Mouse (Mus musculus): Measurements from ENCODE around the gene Gm11084.
"Not testable (repeated sequence)": the region's sequence is repeated elsewhere in the genome, so short reads cannot be mapped to it uniquely, and the experiment has no call there.

Gene Gm11084

DNA sequence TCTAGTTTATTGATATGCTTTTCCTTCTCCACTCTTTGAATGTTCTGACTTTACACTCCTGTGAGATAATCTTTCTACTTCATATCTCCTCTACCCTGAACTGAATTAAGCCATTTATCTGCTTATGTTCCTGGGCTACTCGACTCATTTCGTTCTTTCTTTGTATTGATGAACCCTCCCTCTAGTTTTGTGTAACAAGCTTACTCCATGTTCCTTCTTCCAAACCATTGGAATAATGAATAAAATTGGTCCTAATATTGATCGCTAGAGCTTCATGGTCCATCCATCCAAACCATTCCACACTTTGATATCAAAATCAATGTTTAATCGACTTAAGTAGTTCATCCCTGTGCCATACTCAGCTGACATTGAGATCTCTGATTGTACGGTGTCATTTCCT is at the start of gene Gm11084:
Gene Gm11084, minus strand, starts transcription at position 101 of the 400 bp plus-strand sequence.
- no peak for DNase-seq (ENCODE audit: low spot score)

GRCm38 (mm10) chr2:73031061-73032055 is 44.8 kb upstream of the Gm11084 start:
- no peak for DNase-seq (ENCODE audit: low spot score)

- no peak for DNase-seq (ENCODE audit: low spot score)
These were observed 43.3 kb upstream of the Gm11084 start for GRCm38 (mm10) chr2:73029846-73030245.

DNA sequence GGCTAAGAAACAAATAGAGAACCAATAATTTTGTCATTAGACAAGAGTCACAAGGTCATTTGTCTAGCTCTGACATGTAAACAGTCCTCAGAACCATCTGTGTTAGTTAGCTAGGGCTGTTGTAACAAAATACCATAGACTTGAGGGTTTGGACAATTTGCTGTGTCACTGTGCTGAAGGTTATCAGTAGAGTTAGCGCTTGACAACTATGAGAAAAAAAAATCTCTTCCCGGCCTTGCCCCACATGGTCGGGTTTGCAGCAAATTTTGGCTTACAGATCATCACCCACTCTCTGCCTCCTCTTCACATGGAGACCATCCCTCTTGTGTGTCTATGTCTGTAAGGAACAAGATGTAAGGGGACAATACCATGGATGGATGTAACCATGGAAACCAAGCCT is 41.5 kb upstream of the Gm11084 start:
- no peak for DNase-seq (ENCODE audit: low spot score)

DNA sequence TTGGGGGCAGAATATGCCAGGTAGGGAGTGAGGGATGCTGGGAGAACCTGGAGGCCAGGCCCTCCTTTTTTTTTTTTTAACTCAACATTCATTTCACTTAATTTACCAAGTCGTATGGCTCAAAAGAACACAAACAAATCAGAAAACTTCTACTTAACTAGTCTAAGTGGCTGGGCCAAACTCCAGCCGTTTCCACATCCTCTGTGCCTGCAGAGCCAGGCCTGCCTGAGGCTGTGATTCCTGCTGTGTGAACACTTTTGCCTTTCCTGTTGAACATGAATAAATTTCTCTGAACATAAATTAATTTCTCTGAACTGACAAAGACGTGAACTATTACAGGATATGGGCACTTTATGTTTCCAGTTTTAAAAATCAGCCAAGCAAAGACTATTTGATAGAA is 40.6 kb upstream of the Gm11084 start:
- DNase-seq (ENCODE audit: low spot score) = no peak

- no peak for DNase-seq (ENCODE audit: low spot score)
These were observed 37.3 kb upstream of the Gm11084 start for GRCm38 (mm10) chr2:73023803-73024202.

DNA sequence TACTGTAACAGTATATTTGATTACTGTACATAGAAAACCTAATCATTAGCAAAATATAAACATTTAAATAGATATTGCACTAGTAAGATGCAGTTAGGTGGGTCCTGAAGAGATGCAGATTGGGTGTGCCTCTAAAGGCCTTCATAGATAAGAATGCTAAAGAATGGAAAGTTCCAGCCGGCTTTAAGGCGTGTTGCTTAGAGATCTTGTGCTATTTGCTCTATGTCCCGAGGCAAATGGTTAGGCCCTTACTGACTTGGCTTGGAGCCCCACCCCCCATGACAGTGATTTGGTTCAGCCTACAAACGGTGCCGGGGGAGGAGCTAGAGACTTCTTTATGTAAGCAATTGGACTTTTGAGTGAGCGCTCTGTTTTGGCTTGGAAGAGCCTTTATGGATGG is 34.5 kb upstream of the Gm11084 start:
- DNase-seq (ENCODE audit: low spot score) = no peak

DNA sequence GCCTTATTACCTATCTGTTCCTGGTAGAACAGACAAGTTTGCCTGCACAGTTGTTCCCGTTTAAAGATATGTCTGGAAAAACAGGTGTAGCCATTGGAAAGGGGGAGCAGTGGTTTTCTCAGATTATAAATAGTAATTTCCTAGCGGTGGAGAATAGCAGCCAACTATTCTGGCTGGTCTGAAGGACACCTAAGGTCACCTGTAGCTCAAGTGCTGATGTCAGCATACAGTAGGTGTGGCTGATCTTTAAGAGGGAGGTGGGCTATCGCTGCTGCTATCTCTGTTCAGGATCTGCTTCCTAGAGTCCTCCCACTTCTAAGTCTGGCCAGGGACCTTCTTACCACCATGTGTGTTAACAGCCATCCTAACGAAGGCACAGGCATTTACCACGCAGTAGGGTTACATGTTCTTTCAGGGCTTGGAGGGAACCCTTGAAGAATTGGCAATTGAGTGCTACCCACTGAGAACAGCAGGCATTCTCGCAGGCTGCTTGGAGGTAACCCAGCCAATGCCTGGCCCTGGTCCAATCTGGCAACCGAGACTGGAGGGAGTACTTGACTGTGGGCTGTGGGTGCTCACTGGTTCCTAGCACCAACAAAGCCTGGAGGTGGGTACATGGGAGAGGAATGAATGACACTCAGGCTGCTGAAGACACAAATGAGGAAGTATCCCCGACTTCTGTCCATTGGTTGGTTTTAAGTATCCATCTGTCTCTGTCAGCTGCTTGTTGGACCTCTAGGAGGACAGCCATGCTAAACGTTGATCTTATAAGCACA is 33.0 kb upstream of the Gm11084 start:
- peak; percentile 32 for DNase-seq (ENCODE audit: low spot score)

DNA sequence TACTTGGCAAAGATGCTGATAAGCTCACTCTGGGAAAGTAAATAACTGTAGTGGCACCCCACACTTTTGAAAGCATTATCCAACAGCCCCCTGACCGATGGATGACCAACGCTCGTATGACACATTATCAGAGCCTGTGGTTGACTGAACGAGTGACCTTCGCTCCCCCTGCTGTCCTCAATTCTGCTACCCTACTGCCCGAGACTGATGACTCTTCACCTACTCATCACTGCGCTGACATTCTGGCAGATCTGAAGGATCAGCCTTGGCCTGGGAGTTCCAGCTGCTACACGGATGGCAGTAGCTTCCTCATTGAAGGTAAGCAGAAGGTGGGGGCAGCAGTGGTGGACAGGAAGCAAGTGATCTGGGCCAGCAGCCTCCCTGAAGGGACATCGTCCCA is 27.5 kb upstream of the Gm11084 start:
- DNase-seq (ENCODE audit: low spot score) = not testable (repeated sequence)

GRCm38 (mm10) chr2:73012636-73013035 is 26.1 kb upstream of the Gm11084 start:
- no peak for DNase-seq (ENCODE audit: low spot score)

DNA sequence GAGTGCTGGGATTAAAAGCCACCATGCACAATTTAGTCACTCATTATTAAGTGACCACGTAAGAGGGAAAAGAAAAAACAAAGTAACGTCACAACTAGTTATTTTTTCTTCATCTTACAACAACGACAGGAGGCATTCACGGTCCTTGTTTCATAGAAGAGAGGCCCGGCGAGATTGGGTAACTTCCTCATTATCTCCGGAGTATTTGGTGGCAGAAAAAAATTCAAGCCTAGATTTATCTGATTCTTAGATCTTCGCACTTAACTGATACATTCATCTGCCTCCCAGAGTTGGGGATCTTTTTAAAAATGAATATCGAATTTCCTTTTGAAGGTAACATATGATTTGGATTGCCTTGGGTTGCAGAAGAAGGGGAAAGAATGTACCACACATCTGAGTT is 21.0 kb upstream of the Gm11084 start:
- no peak for DNase-seq (ENCODE audit: low spot score)

DNA sequence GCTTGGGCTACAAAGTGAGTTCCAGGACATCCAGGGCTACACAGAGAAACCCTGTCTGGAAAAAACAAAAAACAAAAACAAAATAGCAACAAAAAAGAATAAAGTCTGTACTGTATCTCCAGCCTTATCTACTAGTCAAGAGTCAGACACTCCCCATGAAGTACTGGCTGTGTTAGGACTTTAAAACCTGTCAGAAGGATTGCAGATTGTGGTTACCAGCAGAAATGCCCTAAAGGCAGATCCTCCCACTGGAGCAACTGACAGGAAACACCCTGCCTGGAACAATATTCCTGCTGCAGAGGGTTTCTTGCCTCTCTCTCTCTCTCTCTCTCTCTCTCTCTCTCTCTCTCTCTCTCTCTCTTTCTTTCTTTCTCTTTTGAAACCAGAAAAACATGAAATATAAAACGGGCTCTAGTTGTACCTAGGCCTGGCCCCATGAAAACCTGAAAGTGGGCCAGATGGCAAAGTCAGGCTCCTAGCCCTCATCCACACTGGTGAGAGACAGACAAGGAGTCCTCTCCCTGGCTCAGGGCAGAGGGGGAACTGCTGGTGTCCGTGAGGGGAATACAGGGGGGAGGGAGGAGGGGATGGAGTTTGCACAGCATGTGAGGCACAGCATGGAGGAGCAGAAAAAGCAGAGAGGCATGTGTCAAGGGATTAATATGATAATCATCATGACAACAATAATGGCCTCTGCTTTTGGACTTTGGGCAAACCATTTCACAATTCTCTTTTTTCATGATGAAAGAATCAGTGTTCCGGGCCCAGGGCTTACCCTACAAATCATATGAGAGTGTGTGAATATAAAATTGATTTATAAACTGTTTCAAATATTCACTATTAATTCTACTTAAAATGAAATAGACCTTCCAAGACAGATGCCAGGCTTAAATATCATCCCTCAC is 19.3 kb upstream of the Gm11084 start:
- no peak for DNase-seq (ENCODE audit: low spot score)

GRCm38 (mm10) chr2:73003751-73004717 is 17.5 kb upstream of the Gm11084 start:
- peak; percentile 87 for DNase-seq (ENCODE audit: low spot score)

- no peak for DNase-seq (ENCODE audit: low spot score)
These were observed 16.5 kb upstream of the Gm11084 start for GRCm38 (mm10) chr2:73003049-73003448.

DNA sequence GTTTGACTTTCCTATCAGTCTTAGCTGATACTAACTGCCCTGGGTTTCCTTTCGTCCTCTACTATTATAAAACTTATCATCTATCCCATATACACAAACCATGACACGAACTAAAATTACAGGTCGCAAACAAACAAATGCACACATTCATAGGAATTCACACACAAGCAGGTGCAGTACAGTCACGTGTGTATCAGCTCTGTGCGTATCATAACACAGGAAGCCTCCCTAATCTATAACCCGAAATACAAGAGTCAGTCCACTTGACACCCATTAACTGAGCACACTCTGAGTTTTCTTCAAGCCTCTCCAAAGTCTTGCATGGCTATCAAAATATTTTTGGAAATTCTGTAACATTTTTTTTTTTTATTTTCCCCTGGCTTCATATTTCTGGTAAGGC is 15.9 kb upstream of the Gm11084 start:
- no peak for DNase-seq (ENCODE audit: low spot score)

- DNase-seq (ENCODE audit: low spot score) = no peak
These were observed 15.5 kb upstream of the Gm11084 start for GRCm38 (mm10) chr2:73001994-73002393.

DNA sequence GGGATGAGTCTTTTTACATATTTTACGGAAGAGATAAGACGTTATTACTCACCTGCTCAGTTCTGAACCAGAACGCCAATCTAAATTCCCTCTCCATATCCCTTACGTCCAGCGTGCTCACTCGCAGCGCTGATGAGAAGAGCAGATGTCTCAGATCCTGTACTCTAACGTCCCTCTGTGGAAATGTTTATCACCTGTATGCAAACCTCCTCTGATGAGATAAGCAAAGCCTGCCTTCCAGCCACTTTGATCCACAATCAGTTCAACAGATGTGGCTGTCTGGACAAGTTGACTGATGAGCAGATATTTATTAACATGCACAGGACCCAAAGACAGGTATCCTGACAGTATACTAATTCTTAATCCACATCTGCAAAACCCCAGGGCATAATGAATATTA is 13.7 kb upstream of the Gm11084 start:
- no peak for DNase-seq (ENCODE audit: low spot score)

DNA sequence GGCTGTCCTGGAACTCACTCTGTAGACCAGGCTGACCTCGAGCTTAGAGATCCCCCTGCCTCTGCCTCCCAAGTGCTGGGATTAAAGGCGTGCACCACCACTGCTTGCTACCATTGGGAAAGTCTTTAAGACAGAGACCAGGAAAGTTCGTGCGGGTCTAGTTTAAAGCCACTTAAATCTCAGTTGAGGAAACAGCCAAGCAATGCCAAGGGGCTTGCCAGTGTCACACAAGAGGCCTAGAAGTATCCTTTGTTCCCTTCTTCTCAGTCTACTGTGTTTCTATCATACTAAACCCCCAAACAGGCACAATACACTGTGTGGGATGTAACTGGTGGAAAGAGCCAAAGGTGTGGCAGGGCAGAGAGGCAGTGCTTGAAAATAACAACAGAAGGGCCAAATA is 11.1 kb upstream of the Gm11084 start:
- no peak for DNase-seq (ENCODE audit: low spot score)

DNA sequence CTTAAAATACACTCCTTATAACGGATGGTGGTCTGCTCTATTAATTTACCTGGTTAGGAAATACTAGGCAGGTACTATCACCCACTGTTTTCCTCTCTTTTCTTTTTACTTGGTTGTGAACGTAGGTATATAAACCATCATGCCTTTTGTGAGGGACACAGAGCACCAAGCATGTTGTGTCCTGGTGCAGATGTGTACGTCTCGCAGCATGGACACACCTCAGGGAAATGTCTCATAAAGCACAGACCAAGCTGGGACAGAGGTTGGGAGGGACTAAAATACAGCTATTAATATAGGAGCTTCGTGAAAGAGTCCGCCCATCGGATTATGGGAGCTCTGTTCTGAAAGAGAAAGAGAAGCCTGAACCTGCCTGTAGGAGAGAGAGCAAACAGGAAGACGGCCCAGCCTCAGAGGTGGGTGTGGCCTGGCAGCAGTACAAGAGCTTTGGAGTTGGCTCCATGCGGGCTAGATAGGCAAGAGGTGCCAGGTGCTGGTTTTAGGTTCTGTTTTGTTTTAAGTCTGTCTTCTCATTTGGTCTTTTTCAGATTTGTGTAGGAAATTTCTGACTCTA is 10.4 kb upstream of the Gm11084 start:
- no peak for DNase-seq (ENCODE audit: low spot score)

DNA sequence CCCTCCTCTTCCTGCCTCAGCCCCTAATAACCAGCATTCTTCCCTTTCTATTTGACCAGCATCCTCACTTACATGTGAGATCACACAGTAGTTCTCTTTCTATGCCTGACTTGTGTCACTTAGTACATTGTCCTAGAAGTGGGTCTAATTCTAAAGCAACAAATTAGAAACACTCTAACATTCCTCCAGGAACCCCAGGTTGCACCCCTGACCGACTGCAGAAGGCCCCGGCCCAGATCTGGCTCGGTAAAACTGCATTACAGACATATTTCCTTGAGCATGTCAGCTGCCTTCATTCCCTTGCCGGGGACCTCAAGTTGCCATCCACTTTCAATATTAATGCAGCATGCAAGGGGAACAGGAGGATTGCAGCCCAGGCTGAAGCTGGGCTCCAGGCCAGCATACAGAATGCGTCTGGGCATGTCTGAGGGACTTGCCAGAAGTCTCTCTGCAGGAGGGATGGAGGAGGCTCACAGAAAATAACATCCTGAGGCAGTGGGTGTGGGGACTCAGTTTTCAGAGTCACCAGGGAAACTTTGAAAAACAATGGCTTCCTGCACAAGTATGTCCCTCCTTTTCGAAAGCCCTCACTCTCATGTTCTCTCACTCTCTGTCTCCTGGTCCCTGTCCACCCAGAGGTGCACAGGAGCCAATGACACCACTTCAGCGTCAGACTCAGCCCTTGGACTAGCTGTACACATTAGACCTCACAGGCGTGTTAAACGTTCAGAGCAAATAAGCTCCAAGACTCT is 9.0 kb upstream of the Gm11084 start:
- no peak for DNase-seq (ENCODE audit: low spot score)

All from ovary, adult 18-20 months (tissue).